Mouse (Mus musculus) lung, postnatal 25 days (tissue): Measurements from ENCODE around the gene Cd274.
A peak's percentile ranks its signal among the peaks of the same experiment; 100 is the strongest.

Source experiments
- DNase-seq: peaks from one replicate; pipeline ENCODE4 v3.0.0; 2022; ENCODE audit warnings: low spot score

Gene Cd274

DNA sequence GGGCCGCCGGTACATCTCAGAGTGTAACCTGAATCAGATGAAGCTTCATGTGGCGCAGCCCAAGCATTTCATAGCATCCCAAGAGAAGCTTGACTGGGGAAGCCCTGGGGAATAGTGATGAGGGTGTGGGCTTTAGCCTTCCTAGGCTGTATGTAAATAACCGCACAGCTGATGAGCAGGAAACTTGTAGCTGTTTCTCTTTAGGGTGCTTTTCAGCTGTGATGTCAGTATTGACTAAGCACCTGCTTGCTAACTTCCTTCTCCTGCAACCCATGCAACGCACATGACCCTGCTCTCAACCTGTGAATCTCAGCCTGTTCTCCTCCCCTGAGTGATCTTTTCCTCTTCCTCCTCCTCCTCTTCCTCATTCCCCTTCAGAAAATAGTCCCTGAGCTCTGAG lies 3.2 kb upstream of the Cd274 start:
- peak; percentile 30 for DNase-seq

DNA sequence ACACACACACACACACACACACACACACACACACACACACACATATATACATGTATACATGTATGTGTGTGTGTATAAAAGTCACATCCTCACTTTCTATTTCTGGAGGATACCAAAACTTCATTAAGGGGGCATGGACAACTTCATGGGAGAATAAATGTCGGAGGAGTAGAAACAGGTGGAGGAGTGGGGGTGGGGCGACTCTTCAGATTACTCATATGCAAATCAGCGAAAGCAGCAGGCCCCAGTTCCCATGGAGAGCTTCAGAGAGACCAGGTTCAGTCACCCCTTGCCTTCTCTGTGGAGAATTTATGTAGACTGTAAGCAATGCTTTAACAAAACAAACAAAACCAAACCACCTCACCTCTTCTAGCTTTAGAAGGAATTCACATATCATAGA lies 2.1 kb upstream of the Cd274 start:
- DNase-seq, result no peak

DNA sequence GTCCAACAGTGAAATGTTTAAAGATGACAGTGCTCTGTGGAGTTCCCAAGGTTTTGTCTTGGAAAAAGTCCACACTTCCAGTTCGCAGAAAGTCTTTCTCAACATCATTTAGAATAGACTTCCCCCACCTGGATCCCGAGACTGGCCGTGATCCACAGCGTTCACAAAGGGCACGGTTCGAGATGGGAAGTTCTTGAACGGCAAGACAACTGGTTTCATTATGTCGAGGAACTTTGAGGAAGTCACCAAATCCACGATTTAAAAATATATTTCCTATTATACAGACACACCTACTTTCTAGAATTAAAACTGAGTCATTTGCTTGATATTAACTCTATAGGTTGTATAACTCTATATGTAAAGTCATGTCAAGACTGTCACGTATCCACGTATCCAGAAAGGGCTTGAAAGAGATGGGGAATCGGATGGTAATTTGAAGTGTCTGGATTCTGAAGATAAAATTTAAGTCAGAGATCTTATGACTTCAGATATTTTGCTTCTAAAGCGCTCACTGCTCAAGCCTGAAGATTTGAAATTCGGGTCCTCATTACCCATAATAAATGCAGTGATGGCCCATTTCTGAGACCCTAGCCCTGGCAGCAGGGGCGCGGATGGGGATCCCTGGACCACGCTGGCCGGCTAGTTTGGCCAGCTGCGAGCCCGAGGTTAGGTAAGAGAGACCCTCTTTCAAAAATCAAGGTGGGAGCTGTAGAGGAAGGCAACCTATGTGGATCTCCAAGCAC lies 858 bp upstream of the Cd274 start:
- no peak for DNase-seq

DNA sequence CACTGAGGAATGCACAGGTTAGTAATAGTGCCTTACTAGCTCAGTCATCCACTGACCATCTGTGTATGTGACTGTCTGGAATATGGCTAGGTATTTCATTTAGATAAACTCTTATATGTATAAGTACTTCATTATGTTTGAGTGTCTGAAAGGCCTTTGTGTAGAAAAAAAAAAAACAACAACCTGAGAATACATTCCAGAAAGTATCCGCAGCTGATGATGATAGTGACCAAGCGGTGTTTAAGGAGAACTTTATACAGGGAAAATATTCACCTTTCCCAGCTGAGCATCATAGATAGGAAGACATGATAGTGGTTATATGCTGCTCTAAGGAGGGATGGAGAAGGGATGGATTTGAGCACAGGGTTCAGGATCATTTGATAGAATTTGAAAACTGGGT lies 786 bp downstream of the Cd274 start:
- DNase-seq, result no peak

DNA sequence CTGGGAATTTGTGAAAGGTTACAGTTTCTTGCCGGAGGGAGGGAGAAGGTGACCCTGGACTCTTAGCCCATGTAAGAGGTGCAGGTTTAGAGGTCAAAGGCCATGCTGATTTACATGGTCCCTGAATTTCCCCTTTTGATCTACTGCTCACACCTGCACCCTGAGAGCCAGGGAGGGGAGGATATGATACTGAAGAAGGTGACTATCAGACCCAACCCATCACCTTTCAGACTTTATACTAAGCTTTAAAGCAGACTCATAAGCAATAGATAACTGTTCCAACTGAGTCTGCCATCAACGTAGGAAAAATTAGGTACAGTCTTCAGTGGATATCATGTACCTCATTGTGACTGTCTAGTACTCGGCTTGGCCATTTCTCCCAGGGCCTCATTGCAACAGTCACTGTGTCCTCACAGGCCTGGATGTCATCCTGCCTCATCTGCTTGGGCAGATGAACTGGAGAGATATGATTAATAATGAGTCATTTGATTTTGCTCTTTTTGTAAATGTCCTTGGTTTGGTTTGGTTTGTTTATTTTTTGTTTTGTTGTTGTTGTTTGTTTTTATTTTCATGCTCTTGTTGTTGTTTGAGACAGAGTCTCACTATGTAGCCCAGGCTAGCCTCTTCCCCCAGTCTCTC lies 1.5 kb downstream of the Cd274 start:
- DNase-seq, result no peak

DNA sequence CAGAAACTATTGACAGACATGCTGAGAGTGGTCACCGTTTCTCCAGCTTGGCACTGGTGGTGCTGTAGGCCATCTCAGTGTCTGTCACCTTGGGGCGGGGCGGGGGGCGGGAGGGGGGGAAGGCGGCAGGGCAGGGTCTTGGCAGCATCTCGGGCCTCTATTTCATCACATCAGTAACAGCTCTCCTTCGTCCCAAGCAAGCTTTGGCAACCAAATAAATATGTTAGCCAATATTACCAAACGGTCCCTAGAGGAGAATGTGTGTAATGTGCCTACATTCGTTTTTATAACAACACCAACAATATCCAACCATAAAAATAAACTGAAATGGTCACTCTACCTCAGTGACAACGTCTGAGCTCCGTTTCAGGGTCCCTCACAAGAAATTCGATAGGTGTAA lies 2.9 kb downstream of the Cd274 start:
- no peak for DNase-seq

DNA sequence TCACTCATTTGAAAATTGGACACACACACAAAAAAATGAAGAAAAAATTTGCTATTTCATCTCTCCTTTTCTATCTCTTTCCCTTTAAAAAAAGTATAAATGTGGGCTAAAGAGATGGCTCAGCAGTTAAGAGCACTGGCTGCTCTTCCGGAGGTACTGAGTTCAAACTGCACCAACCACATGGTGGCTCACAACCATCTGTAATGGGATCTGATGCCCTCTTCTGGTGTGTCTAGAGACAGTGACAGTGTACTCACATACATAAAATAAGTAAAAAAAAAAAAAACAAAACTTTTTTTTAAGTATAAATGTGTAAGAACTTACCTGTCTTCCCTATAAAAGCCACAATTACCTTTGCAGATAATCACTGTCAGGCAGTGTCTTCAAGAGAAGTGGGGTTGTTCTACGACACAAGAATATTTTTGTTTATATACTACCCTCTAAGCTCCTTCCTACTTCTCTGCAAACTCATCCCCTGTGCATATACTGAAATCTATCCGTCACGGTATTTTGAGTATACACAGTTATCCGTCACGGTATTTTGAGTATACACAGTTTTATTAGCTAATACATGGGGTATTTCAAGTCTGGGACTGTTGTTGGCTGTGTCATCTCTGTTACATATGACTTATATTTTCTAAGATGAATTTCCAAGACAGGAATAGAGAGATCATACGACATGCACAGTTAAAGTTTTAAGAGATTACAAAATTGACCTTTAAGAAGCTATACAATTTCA lies 3.5 kb downstream of the Cd274 start:
- no peak for DNase-seq

DNA sequence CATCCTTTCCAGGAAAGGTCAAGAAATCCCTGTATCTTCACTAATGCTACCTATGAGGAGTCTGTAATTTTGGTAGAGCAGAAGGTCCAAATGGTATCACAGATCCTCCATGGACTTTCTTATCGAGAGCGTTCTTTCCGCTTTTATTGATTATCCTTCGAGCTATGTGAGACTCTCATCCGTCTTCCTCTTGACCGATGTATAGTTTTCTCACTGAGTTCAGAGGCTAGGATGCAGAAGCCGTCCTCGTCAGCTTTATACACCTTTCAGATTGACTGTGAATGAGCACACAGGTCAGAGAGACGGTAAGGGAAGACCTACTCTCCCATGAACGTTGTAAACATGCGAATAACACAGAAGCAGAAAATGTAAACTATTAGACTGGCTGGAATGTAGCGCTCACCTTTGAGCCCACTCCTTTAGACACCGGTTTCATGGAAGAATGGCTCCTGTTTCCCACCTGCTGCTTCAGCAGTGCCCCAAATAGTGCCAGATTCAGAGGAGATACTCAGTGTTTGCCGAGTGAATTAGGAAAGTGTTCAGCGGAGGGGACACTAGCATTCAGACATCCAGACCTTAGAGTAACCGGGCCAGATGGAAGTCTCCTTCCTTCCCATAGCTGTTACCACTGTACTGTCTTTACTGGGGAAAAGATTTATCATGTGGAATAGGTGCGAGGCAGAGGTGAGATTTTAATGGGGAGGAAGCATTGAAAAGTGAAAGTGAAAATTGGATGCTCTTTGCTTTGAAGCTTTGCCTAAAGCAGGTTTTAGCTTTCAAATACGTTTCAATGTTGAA lies 4.2 kb downstream of the Cd274 start:
- DNase-seq, result no peak

DNA sequence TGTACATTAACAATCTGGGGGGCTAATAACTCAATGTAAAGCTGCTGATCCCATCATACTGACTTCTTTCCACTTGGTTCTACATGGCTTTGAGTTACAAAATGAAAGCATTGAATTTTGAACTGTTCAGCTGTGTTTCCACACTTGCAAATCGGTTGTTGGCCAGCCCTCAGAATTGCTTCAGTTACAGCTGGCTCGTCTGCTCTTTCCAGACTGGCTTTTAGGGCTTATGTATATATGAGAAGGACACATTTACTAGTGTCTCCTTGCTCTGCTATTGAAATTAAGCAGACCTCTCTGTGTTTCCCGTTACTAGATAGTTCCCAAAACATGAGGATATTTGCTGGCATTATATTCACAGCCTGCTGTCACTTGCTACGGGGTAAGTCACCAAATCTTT lies 4.9 kb downstream of the Cd274 start:
- DNase-seq, result no peak

DNA sequence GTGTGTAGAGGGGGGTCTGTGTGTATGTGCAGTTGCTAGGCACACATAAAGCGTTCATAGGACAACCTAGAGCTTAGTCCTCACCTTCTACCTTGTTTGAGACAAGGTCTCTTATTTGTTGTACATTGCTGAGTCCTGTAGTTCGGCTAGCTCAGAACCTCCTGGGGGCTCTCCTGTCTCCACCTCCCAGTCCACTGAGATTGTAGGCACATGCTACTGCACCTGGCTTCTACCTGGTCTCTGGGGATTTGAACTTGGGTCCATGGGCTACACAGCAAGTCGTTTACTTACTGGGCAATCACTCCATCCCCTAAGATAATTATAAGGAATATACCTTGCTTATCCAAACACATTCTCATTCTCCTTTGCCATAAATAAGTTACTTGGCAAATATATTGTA lies 5.4 kb downstream of the Cd274 start:
- DNase-seq, result no peak

DNA sequence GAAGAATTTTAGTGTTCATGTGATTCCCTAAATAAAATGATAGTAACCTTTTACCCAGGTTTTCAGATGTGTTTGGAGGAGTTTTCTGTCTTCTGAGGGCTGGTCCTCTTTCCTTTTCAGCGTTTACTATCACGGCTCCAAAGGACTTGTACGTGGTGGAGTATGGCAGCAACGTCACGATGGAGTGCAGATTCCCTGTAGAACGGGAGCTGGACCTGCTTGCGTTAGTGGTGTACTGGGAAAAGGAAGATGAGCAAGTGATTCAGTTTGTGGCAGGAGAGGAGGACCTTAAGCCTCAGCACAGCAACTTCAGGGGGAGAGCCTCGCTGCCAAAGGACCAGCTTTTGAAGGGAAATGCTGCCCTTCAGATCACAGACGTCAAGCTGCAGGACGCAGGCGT lies 6.2 kb downstream of the Cd274 start:
- DNase-seq, result no peak

DNA sequence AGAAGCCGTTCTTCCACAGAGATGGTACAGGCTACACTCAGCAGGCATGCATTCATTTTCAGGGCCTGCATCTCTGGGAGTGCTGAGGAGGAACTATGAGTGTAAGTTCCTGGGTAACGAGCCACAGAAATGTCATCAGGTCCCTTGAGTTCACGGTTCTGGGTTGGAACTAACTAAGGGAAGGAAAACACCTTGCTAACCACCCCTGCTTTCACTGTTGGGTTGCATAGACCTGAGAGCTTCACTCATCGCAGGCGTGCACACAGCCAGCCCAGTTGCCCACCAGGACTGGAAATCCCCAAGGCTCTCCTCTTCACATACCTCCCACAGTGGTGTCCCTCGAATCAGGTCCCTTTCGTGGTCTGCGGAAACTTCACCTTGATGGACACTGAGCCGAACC lies 7.7 kb downstream of the Cd274 start:
- DNase-seq, result no peak

DNA sequence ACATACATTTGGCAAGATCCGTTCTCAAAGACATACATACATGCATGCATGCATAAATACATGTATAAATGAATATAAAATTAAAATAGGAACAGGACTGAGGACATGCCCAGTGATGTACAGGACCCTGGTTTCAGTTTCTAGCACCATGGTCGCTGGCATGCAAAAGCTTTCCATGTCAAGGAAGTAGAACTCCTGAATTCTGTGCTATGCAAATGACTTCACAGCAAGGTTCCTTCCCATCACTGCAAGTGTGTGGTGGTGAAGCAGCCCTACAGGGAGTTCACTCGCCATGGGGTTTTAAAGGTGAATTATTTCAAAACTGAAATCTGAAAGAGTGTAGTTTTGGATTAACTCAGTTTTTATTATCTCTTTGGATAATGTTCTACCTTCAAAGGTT lies 9.1 kb downstream of the Cd274 start:
- no peak for DNase-seq

DNA sequence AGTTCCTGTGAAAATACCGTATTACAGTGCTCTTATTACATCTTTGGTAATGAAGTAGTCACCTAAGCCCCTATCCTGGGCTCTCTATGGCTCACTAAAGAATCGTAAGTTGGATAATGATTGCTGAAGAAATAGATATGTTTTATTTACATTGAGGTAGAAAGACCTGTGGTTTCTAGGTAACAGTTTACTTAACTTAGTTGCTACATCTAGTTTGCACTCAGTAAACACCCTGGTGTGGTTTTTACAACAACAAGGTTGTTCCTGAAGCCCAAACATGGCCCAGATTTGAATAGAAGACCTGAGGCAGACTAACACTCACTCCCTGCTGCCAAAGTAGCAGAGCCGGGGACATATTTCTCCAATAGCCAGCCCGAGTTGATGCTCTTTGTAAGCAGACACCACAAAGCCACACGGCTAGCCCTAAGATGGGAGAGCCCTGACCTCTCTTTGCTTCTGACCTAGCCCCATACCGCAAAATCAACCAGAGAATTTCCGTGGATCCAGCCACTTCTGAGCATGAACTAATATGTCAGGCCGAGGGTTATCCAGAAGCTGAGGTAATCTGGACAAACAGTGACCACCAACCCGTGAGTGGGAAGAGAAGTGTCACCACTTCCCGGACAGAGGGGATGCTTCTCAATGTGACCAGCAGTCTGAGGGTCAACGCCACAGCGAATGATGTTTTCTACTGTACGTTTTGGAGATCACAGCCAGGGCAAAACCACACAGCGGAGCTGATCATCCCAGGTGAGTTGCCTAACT lies 12.8 kb downstream of the Cd274 start:
- no peak for DNase-seq

DNA sequence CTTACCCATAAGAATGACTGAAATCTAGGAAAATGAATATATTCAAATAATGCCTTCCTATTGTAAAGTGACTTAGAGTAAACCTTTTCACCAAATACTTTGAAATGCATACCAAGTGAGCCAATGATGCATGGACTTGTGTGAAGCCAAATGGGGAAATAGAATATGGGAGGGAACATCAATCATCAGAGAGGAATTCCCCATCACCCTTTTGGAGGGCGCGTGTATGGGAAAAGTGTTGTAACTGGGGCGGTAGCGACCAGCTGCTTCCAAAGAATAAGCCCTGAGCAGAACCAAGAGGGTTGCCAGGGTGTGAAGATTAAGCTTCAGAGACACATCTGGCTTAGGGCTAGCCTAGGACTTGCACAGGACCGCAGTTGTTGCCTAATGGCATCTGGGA lies 16.1 kb downstream of the Cd274 start:
- no peak for DNase-seq

DNA sequence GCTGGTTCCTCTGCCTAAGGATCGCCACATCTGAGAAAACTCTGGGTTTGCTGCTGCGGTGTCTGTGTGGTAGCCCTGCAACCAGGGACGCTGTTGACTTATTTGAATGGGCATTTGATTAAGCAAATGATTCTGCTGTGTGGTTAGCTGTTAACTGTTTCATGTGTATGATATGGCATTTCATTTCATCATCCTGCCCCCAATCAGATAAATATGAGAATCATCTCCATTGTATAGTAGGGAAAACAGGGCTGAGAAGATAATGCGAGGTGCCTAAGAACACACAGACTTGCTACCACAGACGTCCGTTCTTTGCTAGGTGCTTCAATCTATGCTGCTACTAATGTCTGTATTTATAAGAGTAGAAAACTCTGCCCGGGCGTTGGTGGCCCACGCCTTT lies 17.2 kb downstream of the Cd274 start:
- DNase-seq, result no peak

DNA sequence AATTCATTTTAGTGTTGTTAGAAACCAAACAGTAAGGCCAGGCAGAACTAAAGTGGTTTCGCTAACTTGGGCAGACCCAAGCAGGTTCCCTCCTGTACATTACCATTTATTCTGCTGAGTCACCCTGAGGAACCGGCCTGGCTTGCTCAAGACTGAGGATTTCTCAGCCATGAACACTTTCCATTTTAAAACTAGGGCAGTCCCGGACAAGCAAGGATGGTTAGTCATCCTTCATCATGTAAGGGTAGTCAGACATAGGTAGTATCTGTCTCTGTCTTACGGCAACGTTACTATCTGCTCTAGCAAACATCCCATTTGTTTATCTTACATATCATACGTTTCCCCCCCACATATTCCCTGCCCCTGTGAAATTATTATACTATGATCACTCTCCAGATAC lies 17.7 kb downstream of the Cd274 start:
- DNase-seq, result no peak

DNA sequence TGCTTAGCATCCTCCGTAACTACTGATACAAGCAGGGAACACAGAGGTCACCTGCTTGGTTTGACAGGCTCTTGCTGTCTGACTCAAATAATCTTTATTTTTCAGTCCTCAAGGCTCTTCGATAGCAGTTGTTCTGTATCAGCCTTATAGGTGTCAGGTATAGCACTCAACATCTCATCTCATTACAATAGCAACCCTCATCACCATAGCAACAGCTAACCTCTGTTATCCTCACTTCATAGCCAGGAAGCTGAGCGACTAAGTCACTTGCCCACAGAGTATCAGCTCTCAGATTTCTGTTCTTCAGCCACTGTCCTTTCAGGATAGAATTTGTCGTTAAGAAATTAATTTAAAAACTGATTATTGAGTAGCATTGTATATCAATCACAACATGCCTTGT lies 18.6 kb downstream of the Cd274 start:
- DNase-seq, result no peak

DNA sequence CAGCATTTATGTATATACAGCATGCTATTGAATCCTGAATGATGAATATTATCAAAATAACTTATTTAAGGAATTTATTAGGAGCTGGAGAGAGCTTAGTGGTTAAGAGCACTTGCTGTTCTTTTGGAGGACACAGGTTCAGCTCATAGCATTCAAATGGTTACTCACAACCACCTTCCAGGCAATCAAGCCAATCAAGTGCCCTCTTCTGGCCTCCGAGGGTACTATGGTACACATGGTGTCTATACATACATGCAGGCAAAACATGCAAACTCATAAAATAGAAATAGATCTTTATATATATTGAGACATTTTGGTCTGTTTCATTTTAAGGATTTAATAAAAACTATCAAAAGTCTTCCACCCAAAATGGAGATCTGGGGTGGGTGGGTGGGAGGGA lies 21.6 kb downstream of the Cd274 start:
- no peak for DNase-seq

DNA sequence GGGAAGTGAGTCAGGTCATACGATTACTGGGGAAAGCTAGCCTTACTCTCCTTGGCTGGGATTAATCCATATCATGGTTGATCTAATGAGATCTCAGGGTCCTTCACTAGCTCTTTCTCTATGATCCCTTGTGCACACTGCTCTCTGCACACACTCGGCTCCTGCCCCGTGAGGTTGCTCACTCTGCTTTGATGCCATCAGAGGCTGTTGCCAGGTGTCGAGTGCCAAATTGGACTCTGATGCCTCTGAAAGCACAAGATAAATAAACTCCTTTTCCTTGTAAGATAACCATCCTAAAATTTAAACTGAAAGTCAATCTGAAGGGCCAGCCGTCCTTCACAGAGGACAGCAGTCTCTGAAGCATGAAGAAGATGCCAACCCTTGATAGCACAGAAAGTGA lies 23.2 kb downstream of the Cd274 start:
- no peak for DNase-seq

DNA sequence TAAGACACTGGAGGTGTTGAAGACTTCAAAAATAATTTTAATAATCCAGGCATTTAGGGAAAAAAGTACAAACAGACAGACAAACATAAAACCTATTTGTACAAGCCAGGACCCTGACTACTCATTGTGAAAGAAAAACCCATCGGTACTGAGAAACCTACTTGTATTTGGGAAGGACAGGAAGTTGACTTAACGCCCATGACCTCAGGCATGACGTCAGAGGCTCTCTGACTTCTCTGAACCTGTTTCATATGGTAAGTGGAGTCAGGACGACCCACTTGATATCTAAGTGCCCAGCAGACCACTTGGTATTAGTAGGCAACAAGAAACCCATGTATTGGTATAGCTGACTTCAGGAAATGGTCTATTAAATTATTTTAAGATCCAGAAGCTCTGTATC lies 24.0 kb downstream of the Cd274 start:
- DNase-seq, result no peak

DNA sequence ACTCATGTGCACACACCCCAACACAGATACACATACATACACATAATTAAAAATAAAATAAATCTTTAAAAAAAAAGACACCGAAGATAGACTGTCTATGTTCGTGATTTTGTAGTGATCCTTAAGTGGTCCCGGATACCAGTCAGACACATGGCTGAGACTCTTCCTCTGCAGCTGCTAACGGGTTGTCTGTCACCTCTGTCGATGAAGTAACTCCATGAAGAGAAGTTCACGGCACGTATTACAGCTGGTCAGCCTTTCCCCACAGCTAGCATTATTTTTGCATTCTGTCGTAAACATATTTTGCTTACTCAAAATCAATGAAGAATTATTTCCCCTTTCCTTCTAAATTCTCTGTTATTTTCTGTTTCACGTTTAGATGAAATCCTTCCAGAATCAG lies 26.1 kb downstream of the Cd274 start:
- no peak for DNase-seq
